Mouse (Mus musculus) thymus, adult 2 months (tissue): Measurements from ENCODE around the gene C1qbp. TPM values are rescaled to one million over a fixed set of nuclear protein-coding genes. Genes with fewer than 3 reads are reported as not detected.
A peak's percentile ranks its signal among the peaks of the same experiment; 100 is the strongest.

Experiments
- DNase-seq: peaks from one replicate; pipeline ENCODE4 v3.0.0; 2021
- H3K27ac ChIP-seq: fragments of 200-500 bp; 2 replicates; pipeline ENCODE4 v1.5.1; 2012; ENCODE audit warnings: low read length, control low read depth; ENCODE audit not compliant: control insufficient read depth, insufficient read depth
- H3K27me3 ChIP-seq: fragments of 200-500 bp; 2 replicates; pipeline ENCODE4 v1.6.1; 2012; ENCODE audit warnings: mild to moderate bottlenecking, low read length, moderate library complexity, mixed read lengths; ENCODE audit not compliant: control insufficient read depth, insufficient read depth
- H3K36me3 ChIP-seq: fragments of 200-500 bp; 2 replicates; pipeline ENCODE4 v1.6.1; 2012; ENCODE audit warnings: mild to moderate bottlenecking, low read length, moderate library complexity; ENCODE audit not compliant: control insufficient read depth, insufficient read depth
- H3K4me1 ChIP-seq: fragments of 200-500 bp; replicated peaks from 2 replicates; pipeline ENCODE4 v1.6.1; 2012; ENCODE audit warnings: low read length; ENCODE audit not compliant: control insufficient read depth, insufficient read depth
- H3K4me3 ChIP-seq: fragments of 200-500 bp; 2 replicates; pipeline ENCODE4 v1.5.1; 2012; ENCODE audit warnings: mild to moderate bottlenecking, low read length, control low read depth, moderate library complexity; ENCODE audit not compliant: control insufficient read depth, insufficient read depth
- CTCF ChIP-seq: fragments of 200-500 bp; IDR thresholded peaks from 2 replicates; pipeline ENCODE4 v1.5.1; 2012; ENCODE audit warnings: mild to moderate bottlenecking, control low read depth, low read length, moderate library complexity, borderline replicate concordance; ENCODE audit not compliant: control insufficient read depth, poor library complexity, insufficient read depth; ENCODE audit errors: extremely low read depth
- POLR2A ChIP-seq: fragments of 200-500 bp; IDR thresholded peaks from 2 replicates; pipeline ENCODE4 v1.6.1; 2012; ENCODE audit warnings: mild to moderate bottlenecking, low read length, control low read depth, moderate library complexity; ENCODE audit not compliant: control insufficient read depth, poor library complexity, insufficient read depth; ENCODE audit errors: extremely low read depth
- WGBS: fragments of 180-500 bp; shearing (Covaris S2); methylation state at CpG from one replicate; pipeline ENCODE4 v1.1.7; 2018; 5-methylcytosine and 5-hydroxymethylcytosine counted together
- polyA plus RNA-seq: library from polyadenylated mRNA; depleted of rRNA; stranded (reverse); fragments of >200 nt; gene quantifications from 2 replicates; pipeline ENCODE4 v1.2.3, GENCODE M21; 2012

Gene C1qbp
- polyA plus RNA-seq, 1 experiment = 132 TPM

DNA sequence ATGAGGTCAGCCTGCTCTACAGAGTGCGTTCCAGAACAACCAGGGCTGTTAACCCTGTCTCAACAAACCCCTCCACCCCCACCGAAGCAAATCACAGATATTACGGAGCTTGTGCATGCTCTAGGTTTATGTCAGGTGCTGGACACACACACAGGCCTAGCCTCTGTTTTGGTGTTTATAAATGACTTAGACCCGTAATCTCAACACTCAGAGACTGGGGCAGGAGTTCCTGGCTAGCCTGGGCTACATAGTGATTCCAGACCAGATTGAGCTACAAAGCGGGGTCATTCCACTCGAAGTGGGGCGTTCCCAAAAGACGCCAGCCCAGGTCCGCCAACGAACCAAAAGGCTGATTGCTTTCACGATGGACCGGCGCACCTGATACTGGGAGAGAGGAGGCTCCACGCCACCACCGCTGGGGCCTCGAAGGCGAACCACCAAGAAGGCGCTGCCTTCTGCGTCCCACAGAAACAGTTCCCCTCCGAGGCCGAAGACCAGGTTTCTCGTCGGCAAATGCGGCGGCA, 13.5 kb downstream of the C1qbp start:
- Histone ChIP-seq H3K27ac (peak overlapping the region; percentile 40; the same call in 1 of the 2 replicates), H3K4me1 (peaks cover 4% of the 10 kb centered on the region), H3K27me3 (no peaks in the 10 kb centered on the region), H3K4me3 (peak overlapping the region; percentile 86), H3K36me3 (peaks cover 18% of the 10 kb centered on the region)
- TF ChIP-seq POLR2A (no peak), CTCF (no peak)
- WGBS = under 1% methylated on average over 25 of the region's 25 CpGs
- no peak for DNase-seq

DNA sequence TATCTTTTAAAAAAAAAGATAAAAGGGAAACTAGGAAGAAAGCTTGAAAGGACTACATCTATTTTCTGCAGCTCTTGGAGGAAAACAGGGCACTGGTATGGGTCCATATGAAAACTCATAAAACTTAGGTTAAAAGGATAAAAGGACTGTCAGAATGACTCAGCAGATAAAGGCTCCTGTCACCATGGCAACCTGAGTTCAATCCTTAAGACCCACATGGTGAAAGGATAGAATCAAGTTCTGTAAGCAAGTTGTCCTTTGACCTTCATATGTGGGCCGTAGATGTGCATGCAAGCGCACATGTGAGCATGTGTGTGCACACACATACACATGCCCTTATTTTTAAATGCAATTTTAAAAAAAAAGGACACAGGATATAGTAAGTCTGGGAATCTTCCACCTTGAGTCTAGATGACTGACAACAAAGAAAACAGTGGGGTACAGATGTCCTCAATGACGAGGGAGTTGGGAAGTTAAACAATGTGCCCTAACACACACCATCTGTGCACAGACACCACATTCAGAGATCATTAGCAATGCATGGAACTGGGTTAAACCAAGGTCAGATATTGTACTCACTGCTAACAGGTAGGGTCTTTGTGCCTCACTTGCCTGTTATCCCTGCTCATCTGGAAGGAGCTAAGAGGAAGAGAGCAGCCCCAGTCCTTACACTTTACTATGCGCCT, 18.5 kb downstream of the C1qbp start:
- TF ChIP-seq CTCF = no peak
- TF ChIP-seq POLR2A = no peak
- 93% methylated on average over 4 of the region's 4 CpGs for WGBS
- DNase-seq = no peak
- no peak overlapping the region for H3K27ac ChIP-seq
- H3K4me1 ChIP-seq = peaks cover 4% of the 10 kb centered on the region
- no peak overlapping the region for H3K4me3 ChIP-seq
- no peaks in the 10 kb centered on the region for H3K27me3 ChIP-seq
- H3K36me3 ChIP-seq = peaks cover 62% of the 10 kb centered on the region

DNA sequence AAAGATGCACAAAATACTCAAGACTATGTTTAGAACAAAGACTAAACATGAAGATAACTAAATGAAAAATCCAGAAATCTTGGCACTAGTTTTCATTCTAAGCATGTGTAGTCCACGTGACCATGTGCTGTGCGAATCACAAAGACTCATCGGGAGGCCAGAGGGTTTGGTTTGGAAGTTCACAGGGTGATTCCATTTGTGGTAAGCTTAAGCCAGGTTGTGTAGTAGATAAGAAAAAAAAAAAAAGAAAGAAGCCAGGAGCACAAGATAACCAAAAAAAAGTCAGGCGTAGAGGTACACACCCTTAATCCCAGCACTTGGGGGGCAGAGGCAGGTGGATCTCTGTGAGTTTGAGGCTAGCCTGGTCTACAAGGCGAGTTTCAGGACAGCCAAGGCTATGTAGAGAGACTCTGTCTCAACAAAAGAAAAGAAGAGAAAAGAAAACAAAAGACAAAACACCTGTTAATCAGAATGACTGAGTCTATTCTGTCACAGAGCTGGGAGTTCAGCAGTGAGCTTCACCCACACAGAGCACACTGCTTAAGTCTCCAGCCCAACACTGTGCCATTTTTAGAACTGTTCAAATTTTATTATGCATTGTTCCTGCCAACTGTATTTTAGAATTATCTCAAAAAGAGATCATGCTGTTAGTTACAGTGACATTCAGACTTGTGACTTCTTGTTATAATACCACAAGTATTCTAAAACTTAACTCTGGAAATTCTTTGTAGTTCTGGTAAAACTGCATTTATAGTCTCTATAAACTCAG, 21.9 kb downstream of the C1qbp start:
- no peak for DNase-seq
- TF ChIP-seq CTCF = no peak
- no peak for TF ChIP-seq POLR2A
- WGBS = 96% methylated on average over 5 of the region's 5 CpGs
- no peak overlapping the region for H3K27ac ChIP-seq
- H3K4me3 ChIP-seq = no peak overlapping the region
- no peaks in the 10 kb centered on the region; the same call in 1 of the 2 replicates for H3K27me3 ChIP-seq
- H3K4me1 ChIP-seq = no peaks in the 10 kb centered on the region
- H3K36me3 ChIP-seq = peaks cover 90% of the 10 kb centered on the region

DNA sequence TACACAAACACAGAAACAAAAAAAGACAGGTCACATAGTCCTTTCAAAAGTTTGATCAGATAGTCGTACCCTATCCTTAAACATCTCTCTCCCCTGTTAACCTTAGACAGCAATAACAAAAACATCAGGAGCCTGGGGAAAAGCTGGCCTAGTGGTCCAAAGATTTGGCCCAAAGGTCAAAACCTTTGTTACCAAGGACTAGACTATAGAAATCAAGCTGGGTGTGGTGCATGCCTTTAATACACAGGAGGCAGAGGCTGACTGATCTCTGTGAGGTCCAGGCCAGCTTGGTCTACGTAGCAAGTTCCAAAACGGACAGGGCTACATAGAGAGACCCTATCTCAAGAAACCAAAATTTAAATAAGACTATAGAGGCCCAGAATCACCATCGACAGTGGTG, 28.1 kb downstream of the C1qbp start:
- H3K27me3 ChIP-seq = no peaks in the 10 kb centered on the region; the same call in 1 of the 2 replicates
- no peaks in the 10 kb centered on the region for H3K4me1 ChIP-seq
- no peak overlapping the region for H3K4me3 ChIP-seq
- no peak overlapping the region for H3K27ac ChIP-seq
- no peak for DNase-seq
- TF ChIP-seq CTCF = no peak
- no peak for TF ChIP-seq POLR2A
- 92% methylated on average over 4 of the region's 4 CpGs for WGBS
- H3K36me3 ChIP-seq = peaks cover 91% of the 10 kb centered on the region

DNA sequence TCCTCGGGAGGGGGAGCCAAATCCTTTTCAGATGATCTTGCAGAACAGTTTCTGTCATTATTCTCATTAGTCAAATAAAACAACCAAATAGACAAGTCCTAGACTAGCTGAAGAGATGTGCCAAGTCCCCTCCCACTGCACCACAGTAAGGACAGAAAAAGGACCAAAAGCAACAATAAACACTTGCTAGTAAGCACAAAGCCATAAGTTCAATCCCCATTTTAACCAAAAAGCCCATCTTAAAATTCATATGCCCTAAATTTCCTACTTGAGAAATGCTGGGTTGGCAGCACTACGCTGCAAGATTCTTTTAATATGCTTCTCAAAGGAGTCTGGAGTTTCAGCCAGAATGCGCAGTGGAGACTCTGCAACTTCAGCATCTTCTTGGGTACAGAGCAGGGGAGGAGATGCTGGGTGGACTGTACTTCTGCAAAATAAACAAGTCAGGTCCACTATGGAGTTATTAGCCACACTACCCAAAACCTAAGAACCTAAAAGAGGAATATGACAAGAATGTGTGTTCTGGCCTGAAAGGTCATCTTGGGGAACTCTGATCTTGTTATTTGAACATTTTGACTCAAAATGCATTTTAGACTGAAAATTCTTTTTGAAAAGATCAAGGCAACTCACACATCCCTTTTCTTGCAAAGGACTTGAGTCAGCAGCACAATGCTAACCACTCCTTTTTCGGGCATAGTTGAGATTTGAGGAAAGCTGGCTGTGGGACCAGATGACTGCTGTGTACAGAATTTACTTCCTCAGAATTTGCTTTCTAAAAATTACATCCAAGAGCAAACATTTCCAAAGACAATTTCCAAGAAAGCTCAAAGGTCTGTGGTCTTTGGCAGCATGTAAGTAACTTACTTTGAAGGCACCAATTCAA, 37.6 kb downstream of the C1qbp start:
- H3K27ac ChIP-seq = no peak overlapping the region
- DNase-seq = no peak
- WGBS = 96% methylated on average over 4 of the region's 4 CpGs
- no peaks in the 10 kb centered on the region for H3K27me3 ChIP-seq
- no peaks in the 10 kb centered on the region for H3K4me1 ChIP-seq
- peaks cover 82% of the 10 kb centered on the region for H3K36me3 ChIP-seq
- no peak overlapping the region for H3K4me3 ChIP-seq
- TF ChIP-seq CTCF (no peak), POLR2A (no peak)

DNA sequence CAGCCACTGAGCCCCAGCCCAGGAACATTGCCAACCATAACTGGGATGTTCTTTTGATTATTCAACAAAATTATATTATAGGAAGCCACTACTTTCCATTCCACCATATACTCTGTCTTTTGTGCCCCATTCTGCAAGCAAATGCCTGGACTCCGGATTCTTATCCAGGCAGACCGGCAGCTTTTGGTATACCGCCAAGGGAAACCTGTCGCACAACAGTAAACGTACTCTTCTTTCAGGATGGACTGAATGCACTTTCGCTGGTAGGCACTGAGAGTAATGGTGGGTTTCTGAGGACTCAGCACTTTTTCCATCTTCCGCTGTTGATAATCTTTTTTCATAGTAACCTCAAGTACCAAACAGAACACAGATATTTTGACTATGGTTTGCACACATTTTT, 39.2 kb downstream of the C1qbp start:
- TF ChIP-seq POLR2A (no peak), CTCF (no peak)
- WGBS = 95% methylated on average over 7 of the region's 7 CpGs
- no peaks in the 10 kb centered on the region for H3K27me3 ChIP-seq
- H3K27ac ChIP-seq = no peak overlapping the region
- H3K4me3 ChIP-seq = no peak overlapping the region
- DNase-seq = no peak
- H3K4me1 ChIP-seq = no peaks in the 10 kb centered on the region
- peaks cover 67% of the 10 kb centered on the region for H3K36me3 ChIP-seq
